Mouse (Mus musculus): Measurements from ENCODE around the gene Pik3cg.

The Pik3cg gene

DNA sequence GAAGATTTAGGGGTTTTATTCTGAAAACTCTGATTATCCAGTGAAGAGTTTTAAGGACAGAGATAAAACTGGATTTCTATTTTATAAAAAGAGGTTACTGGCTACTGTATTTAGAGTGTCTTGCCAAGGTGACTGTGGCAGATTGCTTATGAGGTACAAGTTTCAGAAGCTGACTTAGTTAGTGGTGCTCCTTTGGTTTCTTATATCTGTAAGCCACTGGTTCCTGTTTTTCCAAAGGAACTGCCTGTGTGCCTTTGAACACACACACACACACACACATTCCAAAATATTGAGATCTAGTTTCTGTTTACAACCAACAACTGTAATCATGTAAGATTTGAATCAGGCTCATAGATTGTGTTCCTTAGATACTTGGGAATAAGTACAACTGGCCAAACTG, 66.7 kb downstream of the Pik3cg start:
- DNase-seq = no peak

DNA sequence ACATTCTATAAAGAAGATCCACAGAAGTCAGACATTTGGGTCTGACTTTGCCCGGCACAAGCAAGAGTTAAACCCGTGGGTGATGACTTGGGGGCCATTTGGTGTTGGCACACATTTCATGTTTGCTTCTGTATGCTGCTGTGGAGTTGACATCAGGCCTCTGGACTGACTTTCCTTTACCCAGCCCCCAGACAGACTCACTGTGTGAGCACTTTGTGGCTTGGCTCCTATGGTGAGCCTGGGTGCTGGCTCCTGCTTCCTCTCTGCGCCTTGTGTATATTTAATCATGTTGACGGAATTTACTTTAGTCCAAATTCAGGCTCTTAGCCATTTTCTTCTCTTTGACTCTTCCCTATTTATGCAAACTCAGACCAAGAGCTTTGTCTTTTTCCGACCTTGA, 69.6 kb downstream of the Pik3cg start:
- DNase-seq = no peak

DNA sequence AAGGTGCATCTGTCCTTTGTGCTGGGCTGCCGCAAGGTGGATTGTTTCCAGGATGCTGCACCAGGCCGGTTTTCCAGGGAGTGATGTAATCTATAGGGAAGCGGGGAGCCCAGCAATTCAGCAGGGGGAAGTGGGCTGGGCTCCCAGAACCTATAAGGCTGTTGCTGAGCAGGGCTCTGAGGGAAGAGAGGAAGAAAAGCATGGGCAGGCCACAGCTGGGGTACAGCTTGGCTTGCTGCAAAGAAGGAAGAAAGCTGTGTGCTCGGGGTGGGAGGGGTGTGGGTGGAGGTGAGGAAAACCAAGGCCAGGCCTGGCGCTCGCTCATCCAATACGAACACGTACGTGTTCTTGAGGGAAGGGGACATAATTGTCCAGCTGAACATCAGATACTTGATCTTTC, 70.1 kb downstream of the Pik3cg start:
- DNase-seq = peak; percentile 5

DNA sequence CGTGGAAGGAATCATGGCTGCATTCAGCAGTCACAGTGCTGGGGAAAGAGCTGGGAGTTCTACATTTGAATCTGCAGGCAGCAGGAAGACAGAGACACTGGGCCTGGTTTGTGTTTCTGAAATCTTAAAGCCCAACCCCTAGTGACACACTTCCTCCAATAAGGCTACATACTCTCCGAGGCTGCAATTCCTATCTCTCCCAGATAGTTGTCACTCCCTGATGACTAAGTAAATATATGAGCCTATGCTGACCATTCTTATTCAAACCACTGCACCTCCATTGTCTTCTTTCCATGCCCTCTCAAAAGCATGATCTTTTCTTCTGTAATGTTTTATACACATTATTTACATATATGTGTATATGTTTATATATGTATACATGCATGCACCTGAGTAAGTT, 70.9 kb downstream of the Pik3cg start:
- DNase-seq = no peak

DNA sequence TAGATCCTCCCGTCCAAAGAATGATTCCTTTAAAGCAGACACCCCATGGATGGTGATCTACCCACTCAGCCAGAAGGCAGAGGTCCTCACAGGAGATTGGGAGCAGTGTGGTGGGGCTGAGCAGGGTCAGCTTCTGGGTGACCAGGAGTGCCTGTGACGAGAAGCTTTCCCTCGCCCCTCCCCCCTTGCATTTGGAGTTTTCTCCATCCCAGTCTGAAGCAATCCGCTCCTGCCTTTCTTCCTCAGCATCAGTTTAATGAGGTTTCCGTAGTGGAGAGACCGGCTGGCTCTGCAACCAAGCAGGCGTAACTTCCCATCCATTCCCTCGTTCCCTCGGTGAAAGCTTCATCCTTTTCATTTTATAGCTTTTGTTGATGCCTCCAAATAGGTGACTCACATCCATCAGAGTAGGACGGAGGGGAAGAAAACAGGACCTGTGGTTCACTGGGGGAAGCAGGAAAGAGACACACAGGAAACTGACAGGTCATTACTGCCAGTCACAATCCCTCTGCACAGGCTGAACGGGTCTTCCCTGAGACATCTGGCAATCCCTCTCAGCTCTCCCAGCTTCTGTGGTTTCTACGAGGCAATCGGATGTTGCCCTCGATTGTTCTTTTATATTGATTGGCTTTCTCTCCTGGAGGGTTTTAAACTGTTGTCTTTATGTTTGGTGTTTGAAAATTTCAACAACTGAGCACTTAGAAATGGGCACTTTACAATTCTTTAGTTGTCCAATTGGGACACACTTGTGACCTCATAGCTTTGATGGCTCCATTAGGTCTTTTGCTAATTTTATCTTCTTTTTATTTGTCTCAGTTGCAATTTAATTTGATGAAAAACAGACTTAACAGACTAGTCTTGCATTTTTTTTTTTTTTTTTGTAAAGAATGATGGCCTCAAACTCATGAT, 80.6 kb downstream of the Pik3cg start:
- no peak for DNase-seq

- no peak for DNase-seq
These were observed 81.3 kb downstream of the Pik3cg start for GRCm38 (mm10) chr12:32127158-32127557.

GRCm38 (mm10) chr12:32124456-32124855, 84.0 kb downstream of the Pik3cg start:
- DNase-seq = no peak

DNA sequence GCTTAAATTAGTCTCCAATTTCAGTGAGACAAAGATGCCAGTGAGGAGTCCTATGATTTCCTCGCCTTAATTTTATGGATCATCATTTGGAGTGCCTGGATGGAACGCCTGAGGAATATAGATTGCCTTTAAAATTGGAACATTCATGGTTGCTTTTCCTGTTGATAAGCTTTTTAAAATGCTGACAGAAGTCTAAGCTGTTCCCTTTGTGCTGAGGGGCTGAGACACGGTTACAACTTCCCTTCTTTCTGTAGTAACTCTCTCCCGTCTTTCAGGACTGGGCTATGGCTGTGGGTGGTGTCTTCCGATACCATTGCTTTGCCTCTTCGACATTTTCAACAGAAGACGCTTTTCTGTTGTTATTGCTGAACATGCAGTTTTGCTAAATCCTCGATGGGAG, 84.4 kb downstream of the Pik3cg start:
- no peak for DNase-seq

- DNase-seq = no peak
These were observed 84.9 kb downstream of the Pik3cg start for GRCm38 (mm10) chr12:32123559-32123958.

Data from right cerebral cortex, adult 18-20 months (tissue).